Comparison of ENCODE assay signal across 33 mouse cellular contexts in genomic region chr3:71296541-71296940, GRCm38 (mm10).
"Had no signal": no experiment of that assay in that cellular context is flagged by ENCODE, and none has a peak within 500 bp of the region (broad histone marks: within the 10 kb centered on the region; RNA-seq: fewer than 3 reads in every experiment).

No protein-coding gene starts in this region.

- H3K4me3 ChIP-seq: heart, embryonic 10.5 days; heart, embryonic 12.5 days; heart, embryonic 13.5 days; heart, embryonic 15.5 days; hindbrain, embryonic 10.5 days; hindbrain, embryonic 12.5 days; hindbrain, embryonic 13.5 days; hindbrain, embryonic 15.5 days; kidney, embryonic 15.5 days; layer of hippocampus, adult 2 months; left cerebral cortex, adult 2 months had no signal

- DNase-seq: heart, postnatal 10 days; heart, postnatal 14 days; heart, postnatal 36 days; heart, postnatal 4 days; kidney, adult 11 months; kidney, adult 18-20 months; kidney, adult 2 months; kidney, adult 8-10 months; kidney, adult 9 months; kidney, postnatal 10 days; kidney, postnatal 14 days; kidney, postnatal 25 days; kidney, postnatal 36 days; kidney, postnatal 4 days; layer of hippocampus, adult 9-11 months; layer of hippocampus, postnatal 36 days had no signal

- H3K27me3 ChIP-seq: heart, embryonic 12.5 days; heart, embryonic 13.5 days; heart, embryonic 15.5 days; hindbrain, embryonic 12.5 days; hindbrain, embryonic 13.5 days; hindbrain, embryonic 15.5 days; kidney, embryonic 15.5 days had no signal

- H3K9me3 ChIP-seq: heart, embryonic 10.5 days; heart, embryonic 12.5 days; heart, embryonic 13.5 days; heart, embryonic 15.5 days; hindbrain, embryonic 10.5 days; hindbrain, embryonic 12.5 days; hindbrain, embryonic 13.5 days; hindbrain, embryonic 15.5 days; kidney, embryonic 15.5 days had no signal

- H3K9ac ChIP-seq: heart, embryonic 12.5 days; heart, embryonic 13.5 days; heart, embryonic 15.5 days; hindbrain, embryonic 12.5 days; hindbrain, embryonic 13.5 days; hindbrain, embryonic 14.5 days; hindbrain, embryonic 15.5 days; kidney, embryonic 15.5 days had no signal

- H3K4me2 ChIP-seq: heart, embryonic 11.5 days; heart, embryonic 12.5 days; heart, embryonic 13.5 days; heart, embryonic 15.5 days; hindbrain, embryonic 12.5 days; hindbrain, embryonic 13.5 days; hindbrain, embryonic 14.5 days; hindbrain, embryonic 15.5 days; kidney, embryonic 15.5 days had no signal

- H3K27ac ChIP-seq: heart, embryonic 10.5 days; heart, embryonic 13.5 days; heart, embryonic 15.5 days; hindbrain, embryonic 10.5 days; hindbrain, embryonic 12.5 days; hindbrain, embryonic 13.5 days; hindbrain, embryonic 14.5 days; hindbrain, embryonic 15.5 days; hindbrain, postnatal 0 days; kidney, embryonic 15.5 days; kidney, postnatal 0 days; layer of hippocampus, adult 2 months; left cerebral cortex, adult 2 months had no signal

- H3K4me1 ChIP-seq: heart, embryonic 10.5 days; heart, embryonic 12.5 days; heart, embryonic 13.5 days; heart, embryonic 15.5 days; hindbrain, embryonic 10.5 days; hindbrain, embryonic 12.5 days; hindbrain, embryonic 13.5 days; hindbrain, embryonic 15.5 days; kidney, embryonic 15.5 days had no signal

- ATAC-seq: hindbrain, embryonic 16.5 days; hindbrain, postnatal 0 days; inflammation-experienced regulatory T-cells, adult 6 months had no signal

- H3K36me3 ChIP-seq: heart, embryonic 10.5 days; heart, embryonic 12.5 days; heart, embryonic 13.5 days; heart, embryonic 15.5 days; hindbrain, embryonic 10.5 days; hindbrain, embryonic 12.5 days; hindbrain, embryonic 13.5 days; hindbrain, embryonic 15.5 days; kidney, embryonic 15.5 days had no signal
